Mouse (Mus musculus) MEL-GATA-1-ER (cell line): ENCODE measurements around the gene H13.
A peak's percentile ranks its signal among the peaks of the same experiment; 100 is the strongest.

Experiments used
- DNase-seq: peaks from one replicate; pipeline ENCODE4 v3.0.0-alpha.2; 2012; ENCODE audit warnings: low read depth; ENCODE audit errors: extremely low read depth

H13 gene

DNA sequence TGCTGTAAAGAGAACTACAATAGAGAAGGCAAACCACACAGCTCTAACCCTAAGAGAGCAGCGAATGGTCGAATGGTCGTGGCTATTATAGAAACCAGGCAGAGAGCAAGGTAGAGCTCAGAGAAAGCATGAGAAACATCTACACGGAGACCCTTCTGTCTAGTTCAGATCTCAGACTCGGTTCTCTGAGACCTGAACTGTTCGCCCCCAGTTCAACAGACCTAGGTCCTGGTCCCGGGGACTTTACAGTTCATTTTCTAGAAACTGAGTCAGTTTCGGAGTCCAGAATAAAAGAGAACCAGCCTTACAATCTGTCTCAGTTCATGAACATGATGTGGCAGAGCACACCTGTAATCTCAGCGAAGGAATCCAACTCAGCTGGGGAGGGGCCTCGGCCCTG, 65.2 kb downstream of the H13 start:
- no peak for DNase-seq

DNA sequence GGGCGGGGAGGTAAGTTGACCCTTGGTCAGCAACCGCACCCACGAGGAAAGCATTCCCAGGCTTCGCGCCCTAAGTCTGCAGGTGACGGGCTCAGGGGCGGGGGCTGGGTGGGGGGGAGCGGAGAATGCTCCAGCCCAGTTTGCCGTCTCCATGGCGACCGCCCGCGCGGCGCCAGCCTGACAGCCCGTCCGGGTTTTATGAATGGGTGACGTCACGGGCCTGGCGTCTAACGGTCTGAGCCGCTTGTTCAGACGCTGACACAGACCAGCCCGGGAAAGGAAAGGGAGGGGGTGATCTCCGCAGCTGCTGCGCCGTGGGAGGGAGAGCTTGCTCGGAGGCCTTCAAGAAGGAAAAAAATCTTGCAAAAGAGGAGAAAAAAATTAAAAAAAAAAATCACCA, 65.7 kb downstream of the H13 start:
- DNase-seq: peak; percentile 43

DNA sequence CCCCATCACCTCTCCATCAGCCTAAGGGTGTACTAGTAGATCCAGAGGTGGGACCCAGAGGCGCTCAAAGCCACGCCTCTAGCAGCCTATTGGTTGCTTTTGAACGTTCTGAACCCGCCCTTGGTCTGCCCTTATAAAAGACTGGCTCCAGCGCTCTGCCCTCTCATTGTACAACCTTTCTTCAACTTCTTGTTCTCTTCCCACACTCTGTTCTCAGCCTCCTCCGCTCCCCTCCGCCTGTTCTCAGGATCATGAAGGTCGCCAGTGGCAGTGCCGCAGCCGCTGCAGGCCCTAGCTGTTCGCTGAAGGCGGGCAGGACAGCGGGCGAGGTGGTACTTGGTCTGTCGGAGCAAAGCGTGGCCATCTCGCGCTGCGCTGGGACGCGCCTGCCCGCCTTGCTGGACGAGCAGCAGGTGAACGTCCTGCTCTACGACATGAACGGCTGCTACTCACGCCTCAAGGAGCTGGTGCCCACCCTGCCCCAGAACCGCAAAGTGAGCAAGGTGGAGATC, 66.9 kb downstream of the H13 start, which contains the start of gene Id1:
TSS of gene Id1 (plus strand) at position 162 of the 512 bp plus-strand sequence.
- peak; percentile 95 for DNase-seq

DNA sequence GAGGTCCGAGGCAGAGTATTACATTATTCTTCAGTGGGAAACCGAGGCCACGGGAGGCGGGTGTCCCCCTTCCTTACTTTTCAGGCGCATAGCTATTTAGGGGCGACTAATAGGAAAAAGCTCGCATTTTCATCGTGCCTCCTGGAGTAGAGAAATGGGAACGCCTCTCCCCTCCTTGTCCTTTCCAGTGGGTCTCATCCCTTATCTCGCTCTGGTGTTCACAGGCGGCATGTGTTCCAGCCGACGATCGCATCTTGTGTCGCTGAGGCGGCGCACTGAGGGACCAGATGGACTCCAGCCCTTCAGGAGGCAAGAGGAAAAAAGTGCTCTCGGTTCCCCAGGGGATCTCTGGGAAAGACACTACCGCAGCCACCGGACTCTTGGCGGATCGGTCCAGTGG, 67.5 kb downstream of the H13 start:
- peak; percentile 65 for DNase-seq

DNA sequence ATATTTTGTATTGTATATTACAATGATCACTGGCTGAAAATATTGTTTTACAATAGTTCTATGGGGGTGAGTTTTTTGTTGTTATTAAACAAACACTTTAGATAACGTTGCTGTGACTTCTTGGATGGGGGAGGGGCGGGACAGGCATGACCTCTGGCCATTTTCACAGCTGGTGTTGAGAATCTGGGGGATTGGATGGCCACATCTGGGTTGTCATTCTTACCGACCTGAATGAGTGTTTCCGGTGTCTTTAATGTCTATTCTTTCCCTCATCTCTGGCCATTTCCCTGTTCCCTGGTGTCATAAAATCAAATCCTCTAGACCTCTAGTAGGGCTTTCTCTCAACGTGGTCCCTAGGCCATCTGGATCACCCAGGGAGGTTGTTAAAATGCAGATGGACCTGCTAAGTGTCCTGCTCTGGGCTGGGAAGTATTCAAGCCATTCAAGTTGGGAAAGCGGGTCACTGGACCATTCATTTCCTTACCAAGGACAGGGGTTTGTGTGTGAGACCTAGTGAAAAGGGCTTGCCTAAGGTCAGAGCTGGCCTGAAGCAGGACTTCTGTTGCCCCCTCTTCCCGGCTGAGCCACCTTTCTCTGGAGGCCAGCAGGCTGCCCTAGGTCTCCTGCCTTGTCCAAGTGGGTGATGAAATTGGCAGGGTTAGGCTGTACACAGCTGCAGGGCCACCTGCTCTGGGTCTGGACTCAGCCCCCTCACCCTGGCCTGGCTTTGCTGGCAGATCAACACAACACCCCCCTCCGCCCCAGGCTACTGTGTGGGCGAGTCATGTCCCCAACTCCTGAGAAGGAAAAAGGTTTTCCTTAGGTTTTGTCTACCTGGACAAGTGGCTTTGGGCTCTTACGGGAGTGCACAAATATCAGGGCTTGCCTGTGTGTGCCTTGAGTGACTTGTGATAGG, 68.3 kb downstream of the H13 start:
- DNase-seq: peak; percentile 34

DNA sequence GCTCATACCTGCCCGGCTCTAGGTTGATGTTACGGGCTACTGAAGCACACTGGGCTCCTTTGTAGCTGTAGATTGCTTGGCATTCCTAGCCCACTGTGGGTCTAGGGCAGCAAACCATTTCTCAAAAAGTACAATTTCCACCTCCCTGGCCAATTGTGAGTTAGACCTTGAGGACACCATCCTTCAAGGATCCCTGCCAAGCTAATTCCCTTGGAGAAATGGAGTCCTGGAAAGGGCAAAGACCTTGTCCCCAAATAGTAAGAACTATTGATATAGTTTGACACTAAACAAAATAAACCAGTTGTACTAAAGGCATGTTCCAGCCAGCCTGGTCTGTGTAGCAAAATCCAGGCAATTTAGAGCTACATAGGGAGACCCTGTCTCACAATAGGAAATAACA, 69.1 kb downstream of the H13 start:
- DNase-seq: peak; percentile 12

DNA sequence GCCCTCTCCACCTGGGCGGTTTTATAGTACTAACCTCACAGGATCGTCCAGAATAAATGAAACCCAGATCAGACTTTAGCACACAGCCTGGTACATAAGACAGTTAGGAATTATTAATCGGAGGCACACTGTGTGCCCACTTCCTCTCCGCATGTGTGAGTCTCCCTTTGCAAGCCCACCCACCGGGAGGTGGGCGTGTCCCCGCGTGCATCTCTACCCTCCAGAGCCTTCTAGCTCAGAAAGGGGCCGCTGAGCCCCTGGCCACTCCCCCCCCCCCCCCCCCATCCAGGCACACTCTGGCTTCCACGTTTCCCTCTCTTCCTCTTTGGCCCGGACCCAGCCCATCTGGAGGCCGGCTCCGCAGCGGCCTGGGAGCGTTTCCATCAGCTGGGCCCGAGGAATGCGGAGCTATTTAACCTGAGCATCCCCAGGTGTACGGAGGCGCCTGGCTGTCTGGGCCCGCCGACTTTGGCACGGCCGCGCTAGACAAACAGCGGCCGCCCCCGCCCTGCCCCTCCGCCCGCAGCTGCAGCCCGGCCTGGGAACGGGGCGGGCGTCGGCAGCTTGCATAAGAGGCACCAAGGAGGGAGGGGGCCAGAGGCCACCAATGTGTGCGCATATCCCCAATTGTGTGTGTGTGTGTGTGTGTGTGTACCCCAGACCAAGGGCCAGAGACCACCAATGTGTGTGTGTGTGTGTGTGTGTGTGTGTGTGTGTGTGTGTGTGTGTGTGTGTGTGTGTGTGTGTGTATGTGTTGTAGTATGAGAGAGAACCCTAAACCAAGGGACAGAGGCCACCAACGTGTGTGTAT, 70.0 kb downstream of the H13 start:
- peak; percentile 88 for DNase-seq

DNA sequence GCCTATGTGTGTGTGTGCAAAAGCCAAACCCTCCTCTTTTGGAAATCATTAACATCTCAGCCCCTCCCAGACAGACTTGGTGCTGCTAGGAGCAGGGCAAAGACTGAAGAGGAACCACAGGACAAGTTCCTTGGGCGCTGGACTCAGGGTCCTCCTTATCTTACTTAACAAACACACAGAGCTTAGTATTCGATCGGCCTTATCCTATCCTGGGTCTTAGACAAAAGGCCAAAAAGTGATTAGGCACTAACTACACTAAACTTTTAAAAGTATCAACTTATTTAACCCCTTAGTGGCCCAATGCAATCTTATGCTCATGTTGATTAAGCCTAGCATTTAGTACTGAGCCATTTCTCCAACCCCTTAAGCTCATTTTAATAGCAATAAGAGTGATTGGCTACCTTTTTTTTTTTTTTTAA, 70.6 kb downstream of the H13 start:
- peak; percentile 97 for DNase-seq

DNA sequence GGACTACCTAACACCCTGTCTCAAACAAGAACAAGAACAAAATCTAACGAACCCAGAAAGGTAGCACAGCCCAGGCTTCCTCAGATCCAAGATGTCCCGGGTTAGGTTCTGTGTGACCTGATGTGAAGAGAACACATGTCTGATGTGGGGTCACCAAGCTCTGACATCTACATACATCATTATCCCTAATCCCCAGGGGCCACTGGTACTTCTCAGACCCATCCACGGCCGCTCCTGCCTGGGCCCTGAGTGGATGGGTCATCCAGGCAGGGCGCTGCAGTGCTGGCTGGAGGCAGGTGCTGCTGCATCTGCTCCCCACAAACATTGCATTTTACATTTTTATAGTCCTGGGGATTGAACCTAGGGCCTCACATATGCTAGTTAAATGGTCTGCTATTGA, 71.2 kb downstream of the H13 start:
- DNase-seq: peak; percentile 8

DNA sequence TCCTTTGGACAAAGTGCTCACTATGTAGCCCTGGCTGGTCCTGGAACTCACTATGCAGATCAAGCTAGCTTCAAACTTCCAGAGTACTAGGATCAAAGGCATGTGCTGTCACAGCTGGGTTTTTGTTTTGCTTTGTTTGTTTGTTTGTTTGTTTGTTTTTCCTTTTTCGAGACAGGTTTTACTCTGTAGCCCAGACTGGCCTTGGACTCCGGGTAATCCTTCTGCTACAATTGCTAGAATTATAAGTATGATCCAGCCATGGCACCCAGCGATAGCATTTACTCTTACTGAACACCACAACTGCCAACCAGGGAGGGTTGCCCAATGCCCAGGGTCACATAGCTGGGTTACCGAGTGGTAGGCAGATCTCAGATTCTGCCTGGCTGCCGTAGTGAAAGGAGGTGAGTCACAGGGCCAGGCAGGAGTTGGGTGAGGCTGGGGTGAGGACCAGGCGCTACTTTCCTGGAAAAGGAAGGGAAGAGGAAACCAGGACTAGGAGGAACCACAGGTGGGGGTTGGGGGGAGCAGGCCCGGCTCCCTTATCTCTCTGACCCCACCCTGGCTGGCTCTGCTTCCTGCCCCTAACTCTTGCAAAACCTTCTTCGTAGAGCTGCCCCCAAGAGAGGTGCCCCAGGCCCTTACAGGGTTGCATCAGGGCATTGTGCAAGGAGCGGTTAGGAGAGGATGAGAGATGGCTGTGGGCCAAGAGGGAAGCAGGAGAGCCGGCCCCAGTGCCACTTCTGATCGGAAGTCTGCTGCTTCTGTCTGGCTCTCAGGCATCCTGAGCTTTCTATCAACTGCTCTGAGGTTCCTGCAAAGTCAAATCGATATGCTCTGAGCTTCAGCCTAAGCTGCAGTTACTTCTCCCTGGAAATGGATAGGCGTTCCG, 72.1 kb downstream of the H13 start:
- DNase-seq: peak; percentile 96

DNA sequence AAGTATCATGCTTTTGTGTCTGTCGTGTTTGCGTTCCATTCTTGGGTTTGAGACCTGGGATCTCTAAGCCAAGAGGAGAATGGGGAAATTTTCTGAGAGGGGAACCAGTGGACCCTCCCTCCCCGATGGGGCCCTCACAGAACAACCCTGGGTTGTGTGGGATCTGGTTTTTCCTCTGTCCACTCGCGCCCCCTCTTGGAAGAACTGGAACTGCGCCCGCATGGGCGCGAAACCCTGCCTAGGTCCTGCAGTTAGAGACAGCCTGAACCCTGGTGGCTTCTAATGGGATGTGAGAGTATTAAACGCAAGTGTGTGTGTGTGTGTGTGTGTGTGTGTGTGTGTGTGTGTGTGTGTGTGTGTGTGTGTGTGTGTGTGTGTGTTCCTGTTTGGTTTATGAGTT, 73.2 kb downstream of the H13 start:
- DNase-seq: peak; percentile 75

DNA sequence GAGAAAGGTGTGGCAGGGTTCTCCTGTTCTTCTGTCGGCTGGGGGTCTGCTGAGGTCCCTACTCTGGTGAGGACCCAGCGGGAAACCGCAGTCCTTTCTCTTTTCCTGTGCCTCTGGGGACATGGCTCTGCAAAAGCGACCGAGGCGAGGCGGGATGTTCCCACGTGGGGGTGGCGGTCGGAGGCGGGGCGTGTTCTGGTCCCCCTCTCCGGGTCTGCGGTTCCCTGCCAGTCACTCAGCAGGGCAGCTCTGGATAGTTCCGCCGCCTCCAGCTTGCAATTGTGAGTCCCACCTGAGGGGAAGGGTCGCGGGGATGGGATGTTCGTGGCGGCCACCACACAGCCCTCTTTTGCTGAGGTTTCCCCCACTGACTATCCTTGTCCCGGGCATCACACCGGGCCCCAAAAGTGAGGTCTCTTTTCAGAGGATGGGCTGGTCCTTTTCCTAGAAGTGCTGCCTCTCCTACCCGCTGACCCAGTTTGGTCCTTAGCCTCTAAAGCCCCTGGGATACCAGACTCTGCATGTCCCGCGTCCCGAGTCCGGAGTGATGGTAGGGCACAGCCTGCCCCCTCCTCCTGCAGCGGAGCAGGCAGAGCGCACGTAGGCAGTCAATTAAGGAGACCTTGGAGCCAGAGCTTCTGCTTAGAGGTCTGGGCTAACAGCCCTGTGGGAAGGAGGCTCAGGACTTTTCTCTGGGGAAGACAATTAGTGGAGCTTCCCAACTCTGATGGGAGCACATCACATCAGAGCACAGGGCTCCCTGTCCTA, 84.9 kb downstream of the H13 start, which contains the start of gene Cox4i2:
TSS of gene Cox4i2 (plus strand) at position 230 of the 768 bp plus-strand sequence.
- no peak for DNase-seq

DNA sequence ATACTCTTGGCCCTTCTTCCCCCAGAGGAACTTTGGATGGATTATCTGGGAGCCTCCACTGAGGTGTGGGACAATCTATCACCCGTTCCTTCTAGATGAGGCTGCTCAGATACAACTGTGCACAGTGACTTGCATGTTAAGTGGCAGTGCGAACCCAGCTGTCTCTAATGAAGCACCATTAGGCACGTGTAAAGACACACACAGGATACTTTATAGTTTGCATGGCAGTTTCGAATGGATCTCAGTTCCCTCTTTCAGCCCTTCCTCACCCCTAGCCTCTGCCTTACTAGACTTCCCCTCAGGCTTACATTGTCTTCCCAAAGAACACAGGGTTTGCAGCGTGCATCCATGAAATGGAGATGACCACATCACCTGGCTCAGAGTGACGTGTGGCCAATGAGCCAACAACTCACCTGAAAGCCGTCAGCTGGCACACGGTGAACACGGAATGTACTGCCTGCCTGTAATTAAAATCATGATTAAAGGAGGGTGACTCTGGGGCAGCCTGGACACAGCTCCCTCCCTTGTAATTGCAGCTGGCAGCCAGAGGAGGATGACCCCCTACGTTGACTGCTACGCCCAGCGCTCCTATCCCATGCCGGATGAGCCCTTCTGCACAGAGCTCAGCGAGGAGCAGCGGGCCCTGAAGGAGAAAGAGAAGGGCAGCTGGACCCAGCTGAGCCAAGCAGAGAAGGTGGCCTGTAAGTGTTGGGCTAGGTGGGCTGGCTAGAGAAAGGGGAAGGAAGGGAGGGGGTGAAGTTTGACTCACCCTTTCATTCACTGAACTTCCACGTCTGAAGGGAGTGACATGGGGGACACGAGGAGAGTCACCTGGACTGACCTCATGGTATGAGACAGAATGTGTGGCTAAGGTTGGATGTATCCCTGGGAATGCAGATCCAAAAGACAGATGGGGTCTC, 87.5 kb downstream of the H13 start:
- DNase-seq: no peak

DNA sequence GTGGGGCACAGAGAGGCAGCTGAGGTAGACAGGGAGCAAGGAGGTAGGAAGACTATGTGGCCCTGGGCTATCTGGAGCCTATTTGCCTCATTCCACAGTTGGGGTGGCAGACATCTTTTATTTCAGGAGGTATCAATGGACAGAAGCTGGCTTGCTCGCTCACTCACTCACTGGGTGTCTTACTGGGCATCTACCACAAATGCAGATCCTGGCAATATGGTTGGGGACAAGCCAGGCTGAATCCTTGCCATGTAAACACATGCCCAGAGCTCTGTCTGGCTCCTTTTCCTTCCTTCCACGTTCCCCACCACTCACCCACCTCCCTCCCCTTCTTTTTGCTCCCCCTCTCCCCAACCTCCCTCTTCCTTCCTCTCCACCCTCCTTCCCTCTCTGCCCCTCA, 88.2 kb downstream of the H13 start:
- DNase-seq: no peak
